Mouse (Mus musculus) heart, adult 8-10 months (tissue): ENCODE measurements at regions not wholly inside any gene's neighbourhood (a gene's known extent, or its start where the extent isn't known, plus 50 kb on each side); places are given as distances from the start of the nearest gene placed in this dataset.

Source experiments
- DNase-seq: peaks from one replicate; pipeline ENCODE4 v3.0.0; 2022; ENCODE audit warnings: low spot score

DNA sequence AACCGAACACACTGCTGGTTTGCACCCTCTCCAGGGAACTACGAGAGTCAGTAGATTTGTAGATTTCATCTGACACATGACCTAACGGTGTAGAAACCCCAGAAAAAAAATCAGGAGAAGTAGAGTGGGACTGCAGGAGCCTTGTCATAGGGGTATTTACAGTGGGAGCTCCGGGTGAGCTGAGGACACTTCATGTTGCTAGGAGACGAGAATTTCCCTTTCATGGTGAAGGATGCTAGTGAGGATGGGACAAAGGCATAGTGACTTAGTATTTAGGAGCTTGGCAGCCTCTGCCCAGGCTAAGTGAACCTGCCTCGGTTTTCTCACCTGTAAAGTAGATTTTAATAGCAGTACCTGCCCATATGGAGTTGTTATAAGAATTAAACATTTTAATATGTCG is 52.8 kb upstream of the Epha4 start:
- no peak for DNase-seq
